Mouse (Mus musculus): ENCODE measurements around the gene Entpd3. TPM values are rescaled to one million over a fixed set of nuclear protein-coding genes. Genes with fewer than 3 reads are reported as not detected.
A peak's percentile ranks its signal among the peaks of the same experiment; 100 is the strongest.

Entpd3 gene
- polyA plus RNA-seq, 1 experiment = 1.3 TPM

- Histone ChIP-seq H3K4me3 (ENCODE audit: low read depth, low read length) (no peak overlapping the region), H3K9ac (ENCODE audit: low read depth, poor library complexity, severe bottlenecking) (no peak overlapping the region), H3K27ac (ENCODE audit: insufficient read depth, low read length) (no peak overlapping the region), H3K9me3 (replicated peaks; ENCODE audit: control insufficient read depth, insufficient read depth, low read length, poor library complexity, severe bottlenecking) (no peaks in the 10 kb centered on the region), H3K4me1 (ENCODE audit: control insufficient read depth, insufficient read depth, low read length) (no peaks in the 10 kb centered on the region), H3K27me3 (ENCODE audit: control insufficient read depth, insufficient read depth, low read length, poor library complexity, severe bottlenecking) (no peaks in the 10 kb centered on the region), H3K36me3 (ENCODE audit: control insufficient read depth, insufficient read depth, low read length, poor library complexity, severe bottlenecking) (no peaks in the 10 kb centered on the region)
- TF ChIP-seq POLR2A (IDR thresholded peaks at IDR 0.05; ENCODE audit: insufficient read depth, low read length) = no peak
- no peak for TF ChIP-seq CTCF (IDR thresholded peaks at IDR 0.05; ENCODE audit: low read depth, low read length)
- no peak for TF ChIP-seq EP300 (IDR thresholded peaks at IDR 0.05; ENCODE audit: insufficient read depth, low read depth, low read length)
These were observed 24.6 kb downstream of the Entpd3 start for GRCm38 (mm10) chr9:120564247-120564646.

GRCm38 (mm10) chr9:120566384-120566783, 26.8 kb downstream of the Entpd3 start:
- no peak for TF ChIP-seq CTCF (IDR thresholded peaks at IDR 0.05; ENCODE audit: low read depth, low read length)
- no peak for TF ChIP-seq POLR2A (IDR thresholded peaks at IDR 0.05; ENCODE audit: insufficient read depth, low read length)
- no peaks in the 10 kb centered on the region for H3K4me1 ChIP-seq (ENCODE audit: control insufficient read depth, insufficient read depth, low read length)
- H3K9ac ChIP-seq (ENCODE audit: low read depth, poor library complexity, severe bottlenecking) = no peak overlapping the region
- H3K27me3 ChIP-seq (ENCODE audit: control insufficient read depth, insufficient read depth, low read length, poor library complexity, severe bottlenecking) = no peaks in the 10 kb centered on the region
- no peak overlapping the region for H3K27ac ChIP-seq (ENCODE audit: insufficient read depth, low read length)
- no peaks in the 10 kb centered on the region for H3K9me3 ChIP-seq (replicated peaks; ENCODE audit: control insufficient read depth, insufficient read depth, low read length, poor library complexity, severe bottlenecking)
- H3K36me3 ChIP-seq (ENCODE audit: control insufficient read depth, insufficient read depth, low read length, poor library complexity, severe bottlenecking) = no peaks in the 10 kb centered on the region
- no peak overlapping the region for H3K4me3 ChIP-seq (ENCODE audit: low read depth, low read length)

GRCm38 (mm10) chr9:120568917-120569316, 29.3 kb downstream of the Entpd3 start:
- Histone ChIP-seq H3K4me1 (ENCODE audit: control insufficient read depth, insufficient read depth, low read length) (no peaks in the 10 kb centered on the region), H3K27me3 (ENCODE audit: control insufficient read depth, insufficient read depth, low read length, poor library complexity, severe bottlenecking) (no peaks in the 10 kb centered on the region), H3K36me3 (ENCODE audit: control insufficient read depth, insufficient read depth, low read length, poor library complexity, severe bottlenecking) (peaks cover 21% of the 10 kb centered on the region), H3K27ac (ENCODE audit: insufficient read depth, low read length) (no peak overlapping the region), H3K4me3 (ENCODE audit: low read depth, low read length) (no peak overlapping the region), H3K9me3 (replicated peaks; ENCODE audit: control insufficient read depth, insufficient read depth, low read length, poor library complexity, severe bottlenecking) (no peaks in the 10 kb centered on the region), H3K9ac (ENCODE audit: low read depth, poor library complexity, severe bottlenecking) (no peak overlapping the region)
- no peak for TF ChIP-seq EP300 (IDR thresholded peaks at IDR 0.05; ENCODE audit: insufficient read depth, low read depth, low read length)
- no peak for TF ChIP-seq POLR2A (IDR thresholded peaks at IDR 0.05; ENCODE audit: insufficient read depth, low read length)

- Histone ChIP-seq H3K9me3 (replicated peaks; ENCODE audit: control insufficient read depth, insufficient read depth, low read length, poor library complexity, severe bottlenecking) (no peaks in the 10 kb centered on the region), H3K9ac (ENCODE audit: low read depth, poor library complexity, severe bottlenecking) (peak overlapping the region; percentile 97), H3K27ac (ENCODE audit: insufficient read depth, low read length) (peak overlapping the region; percentile 22; the same call in 1 of the 2 replicates), H3K36me3 (ENCODE audit: control insufficient read depth, insufficient read depth, low read length, poor library complexity, severe bottlenecking) (peaks cover 30% of the 10 kb centered on the region), H3K27me3 (ENCODE audit: control insufficient read depth, insufficient read depth, low read length, poor library complexity, severe bottlenecking) (no peaks in the 10 kb centered on the region), H3K4me1 (ENCODE audit: control insufficient read depth, insufficient read depth, low read length) (no peaks in the 10 kb centered on the region), H3K4me3 (ENCODE audit: low read depth, low read length) (peak overlapping the region; percentile 43)
- TF ChIP-seq EP300 (IDR thresholded peaks at IDR 0.05; ENCODE audit: insufficient read depth, low read depth, low read length) (no peak), CTCF (IDR thresholded peaks at IDR 0.05; ENCODE audit: low read depth, low read length) (no peak), POLR2A (IDR thresholded peaks at IDR 0.05; ENCODE audit: insufficient read depth, low read length) (no peak)
These were observed 30.2 kb downstream of the Entpd3 start for GRCm38 (mm10) chr9:120569721-120570333.

GRCm38 (mm10) chr9:120570334-120570725, 30.7 kb downstream of the Entpd3 start:
- Histone ChIP-seq H3K9ac (ENCODE audit: low read depth, poor library complexity, severe bottlenecking) (peak overlapping the region; percentile 97), H3K27ac (ENCODE audit: insufficient read depth, low read length) (no peak overlapping the region), H3K36me3 (ENCODE audit: control insufficient read depth, insufficient read depth, low read length, poor library complexity, severe bottlenecking) (peaks cover 35% of the 10 kb centered on the region), H3K4me1 (ENCODE audit: control insufficient read depth, insufficient read depth, low read length) (no peaks in the 10 kb centered on the region), H3K9me3 (replicated peaks; ENCODE audit: control insufficient read depth, insufficient read depth, low read length, poor library complexity, severe bottlenecking) (no peaks in the 10 kb centered on the region), H3K27me3 (ENCODE audit: control insufficient read depth, insufficient read depth, low read length, poor library complexity, severe bottlenecking) (no peaks in the 10 kb centered on the region), H3K4me3 (ENCODE audit: low read depth, low read length) (peak overlapping the region; percentile 58)
- no peak for TF ChIP-seq CTCF (IDR thresholded peaks at IDR 0.05; ENCODE audit: low read depth, low read length)
- no peak for TF ChIP-seq POLR2A (IDR thresholded peaks at IDR 0.05; ENCODE audit: insufficient read depth, low read length)
- no peak for TF ChIP-seq EP300 (IDR thresholded peaks at IDR 0.05; ENCODE audit: insufficient read depth, low read depth, low read length)

GRCm38 (mm10) chr9:120570741-120571592, 31.3 kb downstream of the Entpd3 start, which contains the start of gene Rpl14:
TSS of gene Rpl14 (plus strand) at chr9:120571444.
- no peak for TF ChIP-seq CTCF (IDR thresholded peaks at IDR 0.05; ENCODE audit: low read depth, low read length)
- no peak for TF ChIP-seq EP300 (IDR thresholded peaks at IDR 0.05; ENCODE audit: insufficient read depth, low read depth, low read length)
- no peak for TF ChIP-seq POLR2A (IDR thresholded peaks at IDR 0.05; ENCODE audit: insufficient read depth, low read length)

More at GRCm38 (mm10) chr9:120570741-120571592, 31.3 kb downstream of the Entpd3 start, which contains the start of gene Rpl14:
- Histone ChIP-seq H3K27me3 (ENCODE audit: control insufficient read depth, insufficient read depth, low read length, poor library complexity, severe bottlenecking) (no peaks in the 10 kb centered on the region), H3K36me3 (ENCODE audit: control insufficient read depth, insufficient read depth, low read length, poor library complexity, severe bottlenecking) (peaks cover 40% of the 10 kb centered on the region), H3K4me3 (ENCODE audit: low read depth, low read length) (peak within 1 kb of the TSS; percentile 95), H3K9ac (ENCODE audit: low read depth, poor library complexity, severe bottlenecking) (peak within 1 kb of the TSS; percentile 97), H3K4me1 (ENCODE audit: control insufficient read depth, insufficient read depth, low read length) (no peaks in the 10 kb centered on the region), H3K27ac (ENCODE audit: insufficient read depth, low read length) (peak within 1 kb of the TSS; percentile 55), H3K9me3 (replicated peaks; ENCODE audit: control insufficient read depth, insufficient read depth, low read length, poor library complexity, severe bottlenecking) (no peaks in the 10 kb centered on the region)
